Mouse (Mus musculus): ENCODE data around the gene Olfr995. TPM values are rescaled to one million over a fixed set of nuclear protein-coding genes. Genes with fewer than 3 reads are reported as not detected.

Olfr995 gene
- not detected for total RNA-seq (2021)
- long read RNA-seq, experiment 1, result 0 reads
- long read RNA-seq, experiment 2, result 0 reads

- DNase-seq, result no peak
- intact Hi-C loops (cut with DNase I), result no loop called here
- TF ChIP-seq CTCF (IDR thresholded peaks at IDR 0.05), result no peak
- no peak within 1 kb of the TSS for H3K4me3 ChIP-seq
- no peak within 1 kb of the TSS for H3K27ac ChIP-seq
Measured at GRCm38 (mm10) chr2:85443539-85443938, at the start of gene Olfr995. TSS of gene Olfr995 (minus strand) at chr2:85443639.

GRCm38 (mm10) chr2:85490396-85490795, 47.0 kb upstream of the Olfr995 start:
- TF ChIP-seq CTCF (IDR thresholded peaks at IDR 0.05), result no peak
- no peak for DNase-seq
- Histone ChIP-seq H3K4me3 (no peak overlapping the region), H3K27ac (no peak overlapping the region)
- intact Hi-C loops (cut with DNase I), result no loop called here

GRCm38 (mm10) chr2:85466801-85467325, 23.4 kb upstream of the Olfr995 start:
- intact Hi-C loops (cut with DNase I), result no loop called here
- Histone ChIP-seq H3K27ac (no peak overlapping the region), H3K4me3 (no peak overlapping the region)
- DNase-seq, result no peak
- TF ChIP-seq CTCF (IDR thresholded peaks at IDR 0.05), result no peak

GRCm38 (mm10) chr2:85442546-85442945, 893 bp downstream of the Olfr995 start:
- H3K27ac ChIP-seq, result no peak overlapping the region
- no peak for TF ChIP-seq CTCF (IDR thresholded peaks at IDR 0.05)
- no peak overlapping the region for H3K4me3 ChIP-seq
- DNase-seq, result no peak
- intact Hi-C loops (cut with DNase I), result no loop called here

GRCm38 (mm10) chr2:85436351-85436750, 7.1 kb downstream of the Olfr995 start, which contains the start of gene Olfr994:
TSS of gene Olfr994 (minus strand) at chr2:85436451.
- Histone ChIP-seq H3K4me3 (no peak within 1 kb of the TSS), H3K27ac (no peak within 1 kb of the TSS)
- no peak for DNase-seq
- TF ChIP-seq CTCF (IDR thresholded peaks at IDR 0.05), result no peak
- intact Hi-C loops (cut with DNase I), result no loop called here

GRCm38 (mm10) chr2:85425893-85426292, 17.5 kb downstream of the Olfr995 start:
- no peak for DNase-seq
- TF ChIP-seq CTCF (IDR thresholded peaks at IDR 0.05), result no peak
- Histone ChIP-seq H3K27ac (no peak overlapping the region), H3K4me3 (no peak overlapping the region)
- intact Hi-C loops (cut with DNase I), result no loop called here

- DNase-seq, result no peak
- intact Hi-C loops (cut with DNase I), result no loop called here
- H3K27ac ChIP-seq, result no peak within 1 kb of the TSS
- no peak within 1 kb of the TSS for H3K4me3 ChIP-seq
- TF ChIP-seq CTCF (IDR thresholded peaks at IDR 0.05), result no peak
Measured at GRCm38 (mm10) chr2:85414777-85415176, 28.7 kb downstream of the Olfr995 start, which contains the start of gene Olfr993. TSS of gene Olfr993 (minus strand) at chr2:85414877.

- Histone ChIP-seq H3K27ac (no peak within 1 kb of the TSS), H3K4me3 (no peak within 1 kb of the TSS)
- intact Hi-C loops (cut with DNase I), result no loop called here
- no peak for DNase-seq
- no peak for TF ChIP-seq CTCF (IDR thresholded peaks at IDR 0.05)
Measured at GRCm38 (mm10) chr2:85409369-85409768, 34.1 kb downstream of the Olfr995 start, which contains the start of gene Olfr992. TSS of gene Olfr992 (minus strand) at chr2:85409469.

Other genes starting within 250 kb of the Olfr995 start
- 1 to 10 TPM in 1 of 2 experiments, under 1 TPM in 1; 0.56 to 1.1 TPM for gene Lrrc55, start 246.4 kb downstream of the Olfr995 start, total RNA-seq (2021)
- gene Olfr987, start 104.3 kb downstream of the Olfr995 start, total RNA-seq (2021), result not detected
- gene Olfr988, start 80.4 kb downstream of the Olfr995 start, total RNA-seq (2021), result not detected
- gene Olfr992, start 34.2 kb downstream of the Olfr995 start, total RNA-seq (2021), result not detected
- not detected for gene Olfr993, start 28.8 kb downstream of the Olfr995 start, total RNA-seq (2021)
- gene Olfr994, start 7.2 kb downstream of the Olfr995 start, total RNA-seq (2021), result not detected
- gene 4833423E24Rik, start 75.4 kb upstream of the Olfr995 start, total RNA-seq (2021), result not detected
- not detected for gene Olfr996, start 135.6 kb upstream of the Olfr995 start, total RNA-seq (2021)
- gene Olfr998, start 145.3 kb upstream of the Olfr995 start, total RNA-seq (2021), result not detected
- not detected for gene Olfr1000, start 168.3 kb upstream of the Olfr995 start, total RNA-seq (2021)
- gene Olfr1002, start 207.1 kb upstream of the Olfr995 start, total RNA-seq (2021), result not detected
- not detected for gene Olfr154, start 220.8 kb upstream of the Olfr995 start, total RNA-seq (2021)
- not detected for gene Olfr1006, start 235.1 kb upstream of the Olfr995 start, total RNA-seq (2021)
- not detected for gene Olfr1008, start 245.8 kb upstream of the Olfr995 start, total RNA-seq (2021)

Data from gastrocnemius, adult 2 months (tissue).